Mouse (Mus musculus): ENCODE results near the gene Srsf3.
"Not testable (repeated sequence)": the region's sequence is repeated elsewhere in the genome, so short reads cannot be mapped to it uniquely, and the experiment has no call there.

Srsf3 gene

DNA sequence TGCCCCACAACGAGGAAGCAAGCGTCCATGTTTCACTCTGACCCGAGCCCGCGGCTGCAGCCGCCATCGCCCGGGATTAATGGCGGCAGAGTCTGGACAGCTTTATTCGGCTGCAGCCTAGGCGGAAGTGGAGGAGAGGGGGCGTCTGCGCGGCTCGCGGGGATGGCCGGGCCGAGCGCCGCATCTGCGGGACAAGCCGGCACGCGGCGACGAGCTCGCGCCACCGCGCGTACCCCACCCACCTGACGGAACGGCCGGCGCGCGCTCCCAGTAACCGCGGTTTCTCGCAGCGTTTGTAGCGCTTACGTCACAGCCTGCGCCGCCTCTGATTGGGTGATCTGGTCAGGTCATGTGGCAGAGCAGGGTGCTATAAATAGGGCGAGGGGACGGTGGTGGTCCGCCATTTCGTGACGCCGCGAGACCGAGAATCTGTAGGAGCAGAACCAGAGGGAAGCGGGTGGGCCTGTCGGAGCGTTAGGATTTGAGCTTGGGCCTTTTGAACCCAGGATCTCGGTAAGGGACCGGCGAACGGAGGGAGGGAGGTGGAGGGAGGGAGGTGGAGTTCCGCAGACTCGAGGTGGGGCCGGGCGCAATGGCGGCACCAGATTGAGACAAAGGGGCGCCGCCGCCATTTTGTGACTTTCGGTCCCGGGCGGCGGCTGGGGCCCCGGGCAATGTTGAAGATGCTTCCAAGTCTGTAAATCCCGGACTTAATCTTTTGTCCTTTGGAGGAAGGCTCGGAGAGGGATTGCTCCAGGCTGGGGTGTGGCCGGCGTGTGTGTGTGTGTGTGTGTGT is at the start of gene Srsf3:
Srsf3 (plus strand) TSS at position 355 of the 796 bp plus-strand sequence.
- peak; percentile 98 to 99 for DNase-seq (ENCODE audit: low spot score in 2 of 2)

DNA sequence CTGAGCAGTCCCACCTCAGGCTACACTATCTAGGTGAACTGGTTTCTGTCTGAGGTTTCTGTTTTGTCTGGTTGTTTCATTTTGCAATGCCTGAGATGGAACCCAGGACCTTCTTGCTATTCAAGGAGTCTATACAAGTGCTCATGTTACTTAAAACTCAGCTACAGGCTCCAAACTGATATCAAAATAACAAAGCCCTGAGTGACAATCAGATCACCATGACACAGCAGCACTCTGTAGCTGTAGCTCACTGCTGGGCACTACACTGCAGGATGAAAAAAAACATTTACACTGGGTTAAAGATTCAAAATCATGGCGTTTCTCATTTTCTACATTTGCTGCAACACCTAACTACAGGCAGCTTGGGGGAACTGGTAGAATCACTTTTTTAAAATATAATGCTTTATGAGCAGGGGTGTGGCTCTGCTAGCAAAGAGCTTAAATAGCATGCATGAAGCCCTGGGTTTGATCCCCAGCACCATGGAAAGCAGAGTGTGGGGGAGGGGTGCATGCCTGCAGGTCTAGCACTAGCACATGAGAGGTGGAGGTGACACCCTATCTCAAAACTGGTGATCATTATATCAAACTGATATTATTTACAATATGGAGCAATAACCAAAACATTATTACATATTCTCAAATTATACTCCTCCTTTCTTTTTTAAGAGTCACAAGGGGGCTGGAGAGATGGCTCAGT is 47.6 kb upstream of the Srsf3 start:
- DNase-seq (ENCODE audit: low spot score in 2 of 2) = no peak

DNA sequence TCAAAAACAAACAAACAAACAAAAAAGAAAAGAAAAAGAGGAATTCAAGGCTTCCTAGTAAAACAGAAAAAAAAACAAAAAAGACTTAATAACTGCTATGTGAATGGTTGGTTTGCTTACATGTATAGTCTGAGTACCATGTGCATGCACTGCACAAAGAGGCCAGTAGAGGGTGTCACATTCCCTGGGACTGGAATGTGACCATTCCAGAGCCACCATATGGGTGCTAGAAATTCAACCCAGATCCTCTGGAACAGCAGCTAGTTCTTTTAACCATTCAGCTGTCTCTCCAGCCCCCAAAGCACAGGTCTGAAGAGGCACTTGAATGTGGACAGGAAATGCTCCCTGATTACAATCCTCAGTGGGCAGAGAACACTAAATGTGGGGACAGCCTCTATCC is 45.6 kb upstream of the Srsf3 start:
- DNase-seq (ENCODE audit: low spot score in 2 of 2) = no peak

DNA sequence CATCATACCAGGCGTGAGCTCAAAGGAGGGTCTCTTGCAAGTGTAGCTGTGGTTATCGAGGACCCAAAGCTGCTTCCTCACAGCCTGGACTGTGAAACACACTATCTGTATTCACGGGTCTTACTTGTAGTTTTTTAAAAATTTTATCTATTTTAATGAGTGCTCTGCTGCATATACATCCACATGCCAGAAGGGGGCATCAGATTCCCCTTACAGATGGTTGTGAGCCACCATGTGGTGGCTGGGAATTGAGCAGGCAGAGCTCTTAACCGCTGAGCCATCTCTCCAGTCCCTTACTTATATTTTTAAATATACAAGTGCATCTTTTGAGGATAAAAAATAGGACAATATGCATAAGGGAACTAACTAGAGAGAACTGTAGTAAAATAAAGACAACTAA is 44.7 kb upstream of the Srsf3 start:
- DNase-seq (ENCODE audit: low spot score in 2 of 2) = no peak

DNA sequence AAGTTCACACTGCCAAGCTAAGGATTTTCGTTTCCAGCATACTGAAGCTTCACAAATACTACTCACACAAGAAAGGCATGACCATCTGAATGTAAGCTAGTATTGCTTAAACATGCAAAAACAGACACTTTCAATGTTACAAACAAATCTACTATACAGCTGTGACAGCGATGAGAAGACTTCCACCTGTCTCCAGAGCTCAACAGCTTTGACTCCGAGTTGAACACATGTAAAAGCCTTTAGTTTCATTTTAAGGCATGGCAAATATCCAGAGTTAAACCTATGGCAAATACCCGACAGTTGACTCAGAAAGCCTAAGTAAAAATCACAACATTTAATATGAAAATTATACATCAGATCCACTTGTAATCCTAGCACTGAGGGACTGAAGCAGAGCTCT is 44.1 kb upstream of the Srsf3 start:
- DNase-seq (ENCODE audit: low spot score in 2 of 2) = no peak

DNA sequence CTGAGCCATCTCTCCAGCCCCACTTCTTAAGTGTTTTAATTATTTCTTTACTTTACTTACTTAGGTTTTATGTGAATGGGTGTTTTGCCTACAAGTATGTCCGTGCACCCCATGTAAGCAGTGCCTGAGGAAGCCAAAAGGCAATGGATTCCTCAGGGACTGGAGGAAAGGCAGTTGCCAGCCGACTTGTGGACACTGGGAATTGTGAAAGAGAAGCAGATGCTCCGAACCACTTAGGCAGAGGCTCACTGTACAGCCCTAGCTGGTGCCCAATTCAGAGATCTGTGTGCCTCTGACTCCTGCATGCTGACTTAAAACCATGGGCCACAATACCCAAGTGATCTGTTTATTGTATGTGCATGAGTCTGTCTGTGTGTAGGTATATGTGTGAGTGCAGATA is 43.4 kb upstream of the Srsf3 start:
- no peak for DNase-seq (ENCODE audit: low spot score in 2 of 2)

DNA sequence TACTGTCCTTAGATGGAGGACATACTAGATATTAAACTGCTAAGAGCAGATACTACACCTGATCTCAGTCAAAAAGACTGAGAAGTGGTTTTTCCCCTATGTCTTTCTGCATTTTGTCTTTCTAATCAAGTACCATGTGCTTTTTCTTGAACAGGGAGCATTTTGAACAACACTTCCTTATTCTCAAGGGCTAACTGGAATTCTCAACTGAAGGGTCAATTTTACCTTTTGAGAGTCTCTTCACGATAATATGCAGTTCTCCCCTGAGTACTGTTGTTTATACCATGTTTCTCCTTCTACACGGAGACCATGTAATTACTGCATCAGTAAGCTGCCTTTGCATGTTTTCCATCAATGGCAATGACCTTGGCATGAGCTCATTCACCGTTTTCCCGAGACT is 42.4 kb upstream of the Srsf3 start:
- DNase-seq (ENCODE audit: low spot score in 2 of 2) = no peak

DNA sequence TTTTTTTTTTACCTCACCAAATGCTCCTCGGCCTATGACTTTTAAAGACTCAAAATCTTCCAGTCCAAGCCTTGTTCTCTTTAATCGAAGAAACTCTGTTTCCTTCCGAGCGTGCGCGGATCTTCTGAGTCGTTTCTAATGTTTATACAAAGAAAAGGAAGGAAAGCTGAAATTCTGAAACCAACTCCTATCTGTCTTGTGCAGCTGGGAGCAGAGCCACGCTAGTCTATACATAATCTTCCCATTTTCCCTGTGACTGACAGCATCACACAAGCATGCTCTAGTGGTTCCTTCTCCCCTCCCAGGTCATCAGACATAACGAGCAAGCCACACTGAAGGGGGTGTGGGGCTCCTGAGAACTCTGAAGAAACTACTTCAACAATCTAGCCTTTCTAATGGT is 41.1 kb upstream of the Srsf3 start:
- no peak for DNase-seq (ENCODE audit: low spot score in 2 of 2)

DNA sequence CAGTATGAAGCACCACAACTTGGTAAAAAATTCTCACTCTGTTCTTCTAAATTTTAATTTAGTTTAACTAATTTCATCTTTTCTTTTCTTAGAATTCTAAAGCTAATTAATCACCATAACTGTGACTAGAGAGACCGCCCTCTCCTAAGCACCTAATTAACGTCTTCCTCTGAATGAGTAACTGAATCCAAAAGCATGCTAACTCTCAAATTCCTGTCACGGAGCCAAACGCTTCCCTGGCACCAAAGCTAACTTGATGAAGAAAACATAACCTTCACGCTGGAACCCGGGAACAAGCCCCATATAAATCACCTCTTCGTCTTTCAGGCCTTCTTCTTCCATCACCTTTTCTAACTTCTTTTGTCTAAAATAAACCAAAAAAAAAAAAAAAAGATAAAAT is 40.3 kb upstream of the Srsf3 start:
- DNase-seq (ENCODE audit: low spot score in 2 of 2) = no peak

DNA sequence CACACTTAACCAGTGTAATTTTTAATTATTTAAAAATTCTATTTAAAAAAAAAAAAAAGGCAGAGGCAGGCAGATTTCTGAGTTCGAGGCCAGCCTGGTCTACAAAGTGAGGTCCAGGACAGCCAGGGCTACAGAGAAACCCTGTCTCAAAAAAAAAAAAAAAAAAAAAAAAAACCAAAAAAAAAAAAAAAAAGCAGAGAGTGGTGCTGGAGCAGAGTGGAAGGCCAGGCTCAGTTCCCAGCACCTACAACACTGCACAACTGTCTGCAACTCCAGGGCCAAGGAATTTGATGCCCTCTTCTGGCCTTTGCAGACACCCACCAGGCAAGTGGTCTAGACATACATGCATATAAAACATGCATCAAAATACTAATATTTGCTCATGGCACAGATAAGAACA is 39.4 kb upstream of the Srsf3 start:
- DNase-seq (ENCODE audit: low spot score in 2 of 2) = not testable (repeated sequence)

DNA sequence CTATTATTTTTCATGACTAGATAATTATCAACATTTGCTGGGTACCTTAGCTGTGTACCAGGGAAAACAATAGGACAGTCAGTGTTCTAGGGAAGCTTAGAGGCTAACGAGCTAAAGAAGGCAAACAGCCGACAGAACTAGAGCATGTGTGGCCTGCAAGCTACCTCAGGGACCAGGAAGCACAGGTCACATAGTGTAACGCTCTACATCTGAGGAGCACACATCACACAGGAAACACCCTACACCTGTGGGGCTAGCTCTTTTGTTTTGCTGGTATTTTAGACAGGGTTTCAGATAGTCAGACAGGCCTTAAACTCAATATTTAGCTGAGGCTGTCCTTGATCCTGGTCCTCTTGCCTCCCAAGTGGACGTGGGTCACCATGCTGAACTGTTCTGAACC is 37.8 kb upstream of the Srsf3 start:
- DNase-seq (ENCODE audit: low spot score in 2 of 2) = no peak

DNA sequence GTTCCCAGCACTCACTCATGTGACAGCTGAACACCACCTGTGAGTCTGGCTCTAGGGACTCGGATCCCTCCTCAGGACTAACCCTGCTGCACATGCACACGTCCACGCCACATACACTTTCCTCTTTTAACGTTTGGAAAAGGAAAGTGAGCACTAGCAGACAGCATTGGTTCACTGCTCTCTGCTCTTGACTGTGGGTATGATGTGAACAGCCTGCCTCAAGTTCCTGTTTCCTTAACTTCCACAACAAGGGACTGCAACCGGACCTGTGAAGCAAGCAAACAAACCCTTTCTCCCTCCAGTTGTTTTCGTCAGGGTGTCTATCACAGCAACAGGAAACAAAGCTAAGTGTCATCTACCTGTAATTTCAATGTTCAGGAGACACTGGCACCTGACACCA is 32.0 kb upstream of the Srsf3 start:
- DNase-seq (ENCODE audit: low spot score in 2 of 2) = no peak

DNA sequence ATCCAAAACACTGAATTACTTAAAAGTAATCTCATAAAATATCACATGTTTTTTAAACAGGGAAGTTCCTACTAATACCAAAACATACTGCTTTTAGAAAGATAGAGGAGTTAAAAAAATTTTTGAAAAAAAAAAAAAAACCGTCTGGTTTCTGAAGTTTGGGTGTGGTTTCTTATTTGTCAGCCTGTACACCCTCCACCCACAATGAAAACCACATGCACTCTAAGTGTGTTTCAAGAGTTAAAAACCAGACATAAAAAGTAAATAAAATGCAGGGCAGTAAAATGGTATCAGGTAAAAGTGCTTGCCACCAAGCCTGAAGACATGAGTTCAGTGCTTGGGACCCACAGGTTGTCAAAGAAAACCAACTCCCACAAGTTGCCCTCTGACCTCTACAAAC is 28.7 kb upstream of the Srsf3 start:
- no peak for DNase-seq (ENCODE audit: low spot score in 2 of 2)

DNA sequence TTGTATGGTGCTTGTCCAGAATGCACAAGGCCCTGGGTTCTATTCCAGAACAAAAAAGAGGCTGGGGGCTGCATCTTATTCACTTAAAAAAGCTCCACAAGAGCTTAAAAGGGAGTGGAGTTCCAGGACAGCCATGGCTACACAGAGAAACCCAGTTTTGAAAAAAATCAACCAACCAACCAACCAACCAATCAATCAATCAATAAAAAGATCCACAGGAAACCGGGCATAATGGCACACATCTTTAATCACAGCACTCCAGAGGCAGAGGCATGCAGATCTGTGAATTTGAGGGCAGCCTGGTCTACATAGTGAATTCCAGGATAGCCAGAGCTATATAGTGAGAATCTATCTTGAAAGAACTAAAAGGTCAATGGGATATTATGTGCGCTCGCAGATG is 27.4 kb upstream of the Srsf3 start:
- DNase-seq (ENCODE audit: low spot score in 2 of 2) = no peak

DNA sequence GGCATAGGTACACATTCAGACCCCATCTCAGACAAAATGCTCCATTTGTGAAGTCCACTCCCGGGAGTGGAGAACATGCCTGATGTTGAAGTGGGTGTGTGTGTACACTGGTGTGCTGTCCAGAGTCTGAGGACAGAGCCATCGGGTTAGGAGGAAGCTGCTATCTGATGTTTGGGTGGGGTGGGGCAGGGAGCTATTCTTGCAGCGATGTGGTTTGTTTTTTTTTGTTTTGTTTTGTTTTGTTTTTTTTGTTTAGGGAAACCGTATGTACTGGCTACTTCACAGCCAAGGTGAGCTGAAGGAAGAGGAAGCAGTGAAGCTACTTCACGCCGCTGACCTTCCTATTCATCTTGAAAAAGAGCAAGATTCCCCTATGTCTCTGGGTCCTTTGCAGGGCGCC is 25.6 kb upstream of the Srsf3 start:
- no peak for DNase-seq (ENCODE audit: low spot score in 2 of 2)

DNA sequence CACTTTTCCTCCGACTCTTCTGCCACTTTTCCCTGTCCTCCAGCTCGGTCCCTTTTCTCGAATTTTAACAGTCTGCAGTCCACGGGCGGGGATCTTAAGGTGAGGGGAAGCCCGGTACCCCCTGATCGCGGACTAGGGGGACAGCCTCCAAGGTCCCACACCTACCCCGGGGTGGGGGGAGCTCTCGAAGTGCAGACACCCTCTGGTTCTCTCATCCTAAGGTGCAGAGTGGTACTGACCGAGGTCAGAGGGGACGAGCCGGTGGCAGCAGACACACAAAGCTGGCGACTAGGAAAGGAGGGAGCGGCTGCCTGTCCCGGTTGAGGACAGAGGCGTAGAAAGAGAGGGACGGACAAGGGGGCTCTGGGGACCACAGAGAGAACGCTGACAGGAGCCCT is 25.2 kb upstream of the Srsf3 start:
- no peak for DNase-seq (ENCODE audit: low spot score in 2 of 2)

DNA sequence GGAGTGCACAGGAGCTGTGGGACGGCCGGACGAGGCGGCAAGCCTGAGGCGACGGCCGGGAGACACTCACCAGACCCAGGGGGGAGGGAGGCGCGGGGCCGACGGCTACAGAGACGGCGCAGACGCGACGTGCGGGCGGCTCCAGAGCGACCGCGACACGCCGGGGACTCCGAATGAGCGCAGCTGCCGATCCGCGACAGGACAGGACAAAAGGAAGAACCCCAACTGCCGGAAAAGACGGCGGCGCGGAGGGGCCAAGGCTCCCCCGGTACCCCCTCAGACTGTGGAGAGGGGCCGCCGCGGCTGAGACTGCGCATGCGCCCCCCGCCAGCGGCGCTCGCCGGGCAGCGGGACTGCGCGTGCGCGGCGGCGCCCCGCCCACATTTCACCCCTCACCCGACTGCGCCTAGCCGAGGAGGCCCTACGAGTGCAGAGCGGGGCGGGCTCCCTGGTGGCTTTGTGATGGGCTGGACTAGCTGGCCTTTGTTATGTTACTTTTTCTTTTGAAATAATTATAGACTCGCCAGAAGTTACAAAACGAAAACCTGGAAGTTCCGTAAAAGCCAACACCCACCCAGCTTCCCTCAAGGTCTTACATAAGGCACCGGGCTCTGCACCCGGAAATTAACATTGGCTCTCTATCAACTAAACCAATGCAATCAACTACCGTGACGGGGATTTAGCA is 24.6 kb upstream of the Srsf3 start, which contains the start of gene Stk38:
Stk38 (minus strand) TSS at position 355 of the 685 bp plus-strand sequence.
- DNase-seq (ENCODE audit: low spot score in 2 of 2) = peak; percentile 92 to 94

DNA sequence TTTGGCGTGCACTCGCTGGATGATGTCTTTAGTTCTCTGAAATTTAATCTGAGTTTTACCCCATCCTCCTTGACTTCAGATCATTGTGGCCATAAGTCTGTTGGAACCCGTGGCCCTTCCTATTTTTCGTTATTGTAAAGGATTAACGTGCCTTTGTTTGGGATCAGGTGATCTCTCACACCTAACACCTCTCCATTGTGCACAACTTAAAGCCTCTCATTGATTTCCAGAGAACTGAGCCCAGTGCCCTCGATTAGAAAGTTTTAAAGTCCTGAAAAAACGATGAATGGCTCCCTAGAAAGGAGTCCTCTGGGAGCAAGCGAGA is 24.1 kb upstream of the Srsf3 start:
- DNase-seq (ENCODE audit: low spot score in 2 of 2) = no peak

DNA sequence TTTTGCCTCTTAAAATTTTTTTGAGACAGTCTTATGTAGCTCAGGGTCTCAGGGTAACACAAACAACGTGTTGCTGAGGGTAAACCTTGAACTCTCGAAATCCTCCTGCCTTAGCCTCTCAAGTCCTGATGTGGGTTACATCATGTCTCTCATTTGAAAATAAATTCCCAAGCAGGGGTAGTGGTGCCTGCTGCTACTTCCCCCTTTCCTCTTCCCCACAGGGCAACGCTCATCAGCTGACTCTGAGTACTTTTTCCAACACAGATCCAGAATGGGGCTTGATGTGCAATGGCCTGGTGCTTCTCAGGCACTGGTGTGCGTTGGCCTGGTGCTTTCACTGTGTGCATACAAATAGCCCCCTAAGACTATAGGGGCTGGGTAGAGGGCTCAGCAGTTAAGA is 23.2 kb upstream of the Srsf3 start:
- DNase-seq (ENCODE audit: low spot score in 2 of 2) = no peak

DNA sequence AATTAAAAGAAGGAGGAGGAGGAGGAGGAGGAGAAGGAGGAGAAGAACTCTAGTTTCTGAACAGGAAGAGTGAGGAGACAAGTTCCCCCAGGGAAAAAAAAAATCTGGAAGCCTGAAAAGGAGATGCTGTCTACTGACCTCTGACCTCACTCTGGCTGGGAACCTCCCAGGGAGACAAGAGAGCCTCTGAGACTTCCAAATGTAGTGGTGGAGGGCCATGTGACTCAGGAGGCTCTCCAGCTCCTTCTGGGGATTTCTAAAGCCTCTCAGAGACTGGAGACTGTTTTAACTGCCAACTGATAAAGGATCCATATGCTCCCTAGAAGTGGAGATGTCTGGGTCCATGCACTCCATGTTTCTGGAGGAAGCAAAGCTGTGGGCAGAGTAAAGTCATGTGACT is 18.2 kb upstream of the Srsf3 start:
- DNase-seq (ENCODE audit: low spot score in 2 of 2) = no peak

DNA sequence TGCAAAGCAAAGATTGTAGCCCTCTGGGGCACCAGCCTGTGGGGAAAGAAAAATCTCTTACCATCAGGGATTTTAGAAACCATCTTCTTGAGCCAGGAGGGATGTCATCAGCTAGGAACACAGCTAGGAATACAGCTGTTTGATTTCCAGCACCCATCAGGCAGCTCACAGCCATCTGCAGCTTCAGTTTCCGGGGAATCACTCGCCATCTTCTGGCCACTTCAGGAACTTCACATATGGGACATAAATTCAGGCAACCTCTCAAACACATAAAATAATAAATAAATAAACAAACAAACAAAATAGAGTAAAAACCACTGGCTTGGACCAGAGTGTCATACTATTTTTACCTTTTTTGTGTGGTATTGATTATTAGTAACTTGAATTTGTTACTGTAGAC is 16.8 kb upstream of the Srsf3 start:
- no peak for DNase-seq (ENCODE audit: low spot score in 2 of 2)

DNA sequence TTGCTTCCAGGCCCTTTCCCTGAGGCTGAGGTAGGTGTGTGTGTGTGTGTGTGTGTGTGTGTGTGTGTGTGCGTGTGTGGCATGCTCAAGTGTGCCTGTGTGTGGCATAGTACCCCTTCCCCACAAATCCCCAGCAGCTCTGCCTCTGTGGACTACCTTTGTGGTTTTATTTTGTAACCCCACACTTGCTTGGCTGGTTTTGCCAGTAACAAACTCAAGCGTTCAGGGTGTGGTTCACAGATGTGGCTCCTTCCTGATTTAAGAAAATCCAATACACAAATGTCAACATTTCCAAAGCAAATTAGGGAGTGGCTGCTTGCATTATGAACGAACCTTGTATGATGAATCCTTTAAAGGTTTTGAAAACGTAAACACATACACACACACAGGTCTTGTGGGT is 15.7 kb upstream of the Srsf3 start:
- DNase-seq (ENCODE audit: low spot score in 2 of 2) = no peak
